Mouse (Mus musculus) testis, postnatal 10 days (tissue): ENCODE results near the gene Kmt2b.
A peak's percentile ranks its signal among the peaks of the same experiment; 100 is the strongest.

ENCODE experiments used
- DNase-seq: peaks from one replicate; pipeline ENCODE4 v3.0.0; 2021; ENCODE audit warnings: low spot score

Gene Kmt2b

DNA sequence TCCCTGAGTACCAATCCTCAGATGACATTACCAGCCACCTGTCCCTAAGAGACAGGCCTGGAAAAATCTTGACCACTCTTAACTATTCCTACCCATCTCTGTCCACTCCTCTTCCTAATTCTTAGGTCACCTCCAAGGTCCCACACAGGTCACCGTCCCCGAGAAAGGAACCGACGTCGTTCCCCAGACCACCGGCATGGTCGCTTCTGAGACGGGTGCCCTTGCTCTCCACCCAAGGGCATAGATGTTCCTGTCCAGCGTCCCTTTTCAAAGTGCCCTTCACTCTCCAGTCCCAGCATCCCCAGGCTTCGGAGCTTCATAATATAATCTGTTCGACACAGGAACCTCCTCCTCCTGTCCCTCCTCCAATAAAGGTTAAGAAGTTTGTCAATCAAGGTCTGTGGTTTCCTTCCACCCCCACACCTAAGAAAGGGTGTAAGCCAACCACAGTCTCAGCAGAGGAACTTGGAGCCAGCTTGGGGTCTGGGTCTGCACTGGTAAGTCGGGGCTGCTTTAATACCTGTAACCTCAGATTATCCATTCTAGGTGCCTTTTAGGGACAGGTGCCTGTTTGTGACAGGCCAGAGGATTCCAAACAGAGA is 23.5 kb downstream of the Kmt2b start, which contains the start of gene Igflr1:
Gene Igflr1, plus strand, starts transcription at position 458 of the 602 bp plus-strand sequence.
- DNase-seq = no peak

DNA sequence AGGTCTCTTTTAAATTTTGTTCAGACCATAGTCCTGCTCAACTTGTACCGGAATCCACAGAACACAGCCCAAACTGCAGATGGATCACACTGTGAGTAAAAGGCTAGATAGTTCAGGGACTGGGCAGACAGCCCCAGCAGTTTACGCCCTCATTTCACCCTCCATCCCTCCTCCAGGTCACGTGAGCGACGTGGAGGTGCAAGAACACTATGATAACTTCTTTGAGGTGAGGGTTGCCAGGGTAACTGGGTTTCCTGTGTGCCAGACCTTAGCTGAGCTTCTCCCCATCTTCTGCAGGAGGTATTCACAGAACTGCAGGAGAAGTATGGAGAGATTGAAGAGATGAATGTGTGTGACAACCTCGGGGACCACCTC is 24.6 kb downstream of the Kmt2b start:
- DNase-seq = no peak

DNA sequence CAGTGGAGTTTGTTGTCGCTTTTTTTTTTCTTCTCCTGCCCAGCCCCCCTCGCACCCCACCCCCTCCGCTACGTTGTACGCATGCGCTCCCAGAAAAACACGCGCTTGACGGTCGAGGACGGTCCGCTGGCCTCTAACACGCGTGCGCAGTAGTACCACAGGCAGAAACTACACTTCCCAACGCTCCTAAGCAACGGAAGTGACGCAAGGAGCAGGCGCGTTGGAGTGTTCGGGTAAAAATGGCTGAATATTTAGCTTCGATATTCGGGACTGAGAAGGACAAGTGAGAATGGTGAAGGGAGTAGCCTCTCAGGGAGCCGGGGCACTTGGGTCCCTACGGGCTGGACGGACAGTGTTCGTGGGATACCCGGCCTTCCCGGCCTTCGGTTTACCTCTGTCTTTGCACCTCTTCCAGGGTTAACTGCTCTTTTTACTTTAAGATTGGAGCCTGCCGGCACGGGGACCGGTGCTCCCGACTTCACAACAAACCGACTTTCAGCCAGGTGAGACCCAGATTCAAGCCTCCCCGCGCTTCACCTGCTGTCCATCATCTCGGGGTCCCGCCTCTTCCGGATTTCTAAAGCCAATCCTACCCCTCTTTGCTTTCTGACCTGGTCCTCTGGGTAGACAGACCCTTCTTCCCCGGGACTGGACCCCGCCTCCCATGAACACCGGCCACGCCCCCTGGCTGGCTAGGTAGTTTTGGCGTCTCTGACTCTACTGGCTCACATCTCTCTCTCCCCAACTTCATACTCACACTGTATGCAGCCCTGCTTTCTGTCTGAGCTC is 25.2 kb downstream of the Kmt2b start, which contains the start of the genes U2af1l4, Gm49396 and Psenen:
Gene U2af1l4, plus strand, starts transcription at position 185 of the 789 bp plus-strand sequence.
Gene Gm49396, plus strand, starts transcription at position 228 of the 789 bp plus-strand sequence.
Gene Psenen, minus strand, starts transcription at position 511 of the 789 bp plus-strand sequence.
- peak; percentile 96 for DNase-seq

DNA sequence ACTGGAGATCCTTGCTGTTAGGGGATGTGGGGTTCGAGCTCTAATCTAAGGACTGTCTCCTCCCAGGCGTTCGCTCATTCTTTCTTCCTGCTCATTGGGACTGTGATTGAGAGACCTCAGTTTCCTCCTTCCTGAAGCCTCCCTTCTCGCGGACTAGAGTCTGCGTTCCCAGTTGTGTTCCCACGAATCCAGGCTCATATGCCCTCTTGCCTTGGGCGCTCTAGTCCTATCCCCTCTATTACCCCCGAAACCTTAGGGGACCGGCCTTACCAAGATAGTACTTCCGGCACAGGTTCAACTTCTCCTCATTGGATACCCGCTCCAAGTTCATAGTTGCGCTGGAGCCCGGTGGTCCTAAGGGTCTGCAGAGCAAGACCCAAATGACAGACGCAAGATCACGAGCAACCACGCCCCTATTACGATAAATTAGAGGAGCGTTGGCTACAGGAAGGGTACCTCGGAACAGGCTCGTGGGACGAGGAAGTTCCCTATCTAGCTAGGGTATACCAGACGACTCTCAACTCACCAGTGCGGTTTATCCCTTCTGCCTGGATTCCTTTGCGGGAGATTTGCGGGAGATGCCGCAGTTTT is 25.9 kb downstream of the Kmt2b start:
- no peak for DNase-seq

DNA sequence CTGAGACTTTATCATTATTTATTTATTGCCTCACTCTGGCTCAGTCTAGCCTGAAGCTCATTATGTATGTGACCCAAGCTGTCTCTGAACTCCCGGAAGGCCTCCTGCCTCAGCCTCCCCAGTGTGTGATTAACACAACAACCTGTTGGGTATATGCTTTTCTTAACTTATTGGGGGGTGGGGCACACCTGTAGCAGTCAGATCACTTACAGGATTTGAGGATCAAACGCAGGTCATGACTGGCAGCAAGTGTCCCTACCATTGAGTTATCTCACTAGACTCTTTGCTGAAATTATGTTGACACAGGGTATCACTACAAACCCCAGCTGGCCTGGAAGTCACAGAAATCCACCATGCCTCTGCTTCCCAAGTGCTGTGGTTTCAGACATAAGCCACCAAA is 28.2 kb downstream of the Kmt2b start:
- DNase-seq = no peak

DNA sequence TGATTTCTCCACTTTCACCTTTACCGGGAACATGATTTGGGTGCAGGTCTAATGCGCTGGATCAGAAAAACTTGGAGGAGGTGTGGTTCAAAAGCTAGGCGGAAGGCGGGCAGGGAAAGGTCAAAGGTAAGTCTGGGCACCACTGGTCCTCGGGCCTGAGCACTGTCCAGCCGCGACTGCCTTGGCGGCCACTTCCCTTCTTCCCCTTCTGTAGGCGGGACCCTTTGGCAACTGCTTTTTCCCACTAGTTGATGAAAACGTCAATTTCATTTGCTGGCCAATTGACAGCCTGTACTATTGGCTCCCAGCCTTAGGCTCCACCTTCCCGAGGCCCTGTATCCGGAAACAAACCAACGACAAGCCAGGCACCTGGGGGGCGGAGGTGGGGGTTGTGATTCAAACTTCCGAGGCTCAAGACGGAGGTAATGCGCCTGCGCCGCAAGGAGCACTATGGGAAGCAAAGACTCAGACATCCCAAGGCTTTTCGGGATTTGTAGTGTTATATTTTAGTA is 29.0 kb downstream of the Kmt2b start, which contains the start of gene Lin37:
Gene Lin37, minus strand, starts transcription at position 396 of the 512 bp plus-strand sequence.
- peak; percentile 92 for DNase-seq

DNA sequence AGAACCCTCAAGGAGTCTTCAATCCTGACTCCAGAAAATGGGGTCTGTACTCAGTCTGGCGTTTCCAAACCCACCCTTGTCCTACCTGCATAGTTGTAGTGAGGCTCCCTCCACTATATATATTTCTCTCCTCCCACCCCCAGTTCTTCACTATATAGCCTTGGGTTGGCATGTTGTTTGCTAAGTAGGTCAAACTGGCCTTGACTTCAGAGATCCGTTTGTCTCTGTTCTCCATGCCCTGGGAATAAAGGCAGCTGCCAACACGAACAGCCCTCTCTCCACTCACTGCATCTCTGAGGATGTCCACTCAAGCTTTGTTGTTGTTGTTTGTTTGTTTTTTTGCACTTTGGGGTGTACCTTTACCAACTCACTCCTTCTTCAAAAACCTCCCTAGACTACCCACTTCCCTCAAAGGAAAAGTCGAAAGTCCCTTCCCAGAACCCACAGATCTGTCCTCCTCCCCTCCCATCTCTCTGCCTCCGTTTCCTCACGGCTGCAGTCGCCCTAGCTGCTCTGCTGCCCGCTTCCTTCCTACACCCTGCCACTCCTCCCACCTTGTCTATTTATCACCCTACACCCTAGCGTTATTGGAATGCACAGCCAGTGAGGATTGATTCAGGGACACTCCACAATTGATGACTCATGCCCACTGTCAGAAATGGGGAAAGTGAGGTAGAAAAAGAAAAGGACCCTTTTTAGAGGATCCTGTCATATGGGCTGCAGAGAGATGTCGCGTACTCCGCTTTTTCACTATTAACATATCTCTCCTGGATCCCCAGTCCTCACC is 29.7 kb downstream of the Kmt2b start:
- DNase-seq = no peak

DNA sequence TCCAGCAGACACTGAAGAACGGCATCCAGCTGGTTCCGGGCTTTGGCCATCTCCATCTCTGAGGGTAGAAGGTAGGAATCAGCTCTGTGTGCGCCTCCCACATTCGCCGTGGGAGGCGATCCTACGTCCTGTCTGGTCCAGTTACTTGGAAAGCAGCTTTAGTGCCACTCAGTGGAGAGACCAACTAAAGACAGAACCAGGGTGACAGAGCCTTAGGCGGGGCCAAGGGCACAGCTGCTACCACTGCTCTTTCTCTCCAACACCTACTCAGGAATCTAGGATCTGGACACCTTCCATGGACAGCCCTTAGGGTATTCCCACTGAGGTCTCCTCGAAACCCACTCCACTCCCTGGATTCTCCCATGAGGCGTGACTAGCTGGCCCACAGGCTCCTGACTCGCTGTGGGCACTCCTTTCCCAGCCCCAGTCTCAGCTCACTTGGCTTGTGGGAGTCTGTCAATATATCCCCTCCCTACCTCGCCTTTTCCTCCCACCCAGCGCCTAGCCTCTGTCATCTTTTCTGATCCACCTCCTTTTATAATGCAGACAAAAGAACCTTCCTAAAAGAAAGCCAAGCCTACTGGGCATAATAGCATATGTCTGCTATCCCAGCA is 30.5 kb downstream of the Kmt2b start:
- no peak for DNase-seq

DNA sequence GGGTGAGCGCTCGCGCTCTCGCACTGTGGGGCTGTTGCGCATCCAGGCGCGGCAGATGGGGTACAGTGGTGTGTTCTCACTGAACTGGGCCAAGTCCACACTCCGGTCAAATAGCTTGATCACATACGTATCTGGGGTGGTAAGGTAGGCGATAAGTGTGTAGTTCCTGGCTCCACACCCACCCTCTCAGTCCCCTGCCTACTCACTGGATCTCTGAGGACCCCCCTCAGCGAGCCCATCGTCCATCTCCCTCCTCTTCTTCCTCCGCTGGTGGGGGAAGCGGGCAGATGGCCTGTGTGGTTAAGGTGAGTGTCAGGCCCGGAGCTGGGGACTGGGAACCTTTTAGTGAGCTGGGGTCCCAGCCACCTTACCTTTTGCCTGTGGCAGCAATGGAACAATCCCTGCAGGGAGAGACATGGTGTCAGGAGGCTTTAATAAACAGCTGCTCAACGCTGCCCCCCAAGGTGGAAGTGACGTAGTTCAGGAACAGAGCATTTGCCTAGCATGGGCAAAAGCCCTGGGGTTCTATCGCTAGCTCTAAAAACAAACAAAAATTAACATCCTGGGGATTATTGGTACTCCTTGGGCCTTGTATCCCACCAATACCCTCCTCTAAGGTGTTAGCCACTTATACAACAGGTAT is 31.5 kb downstream of the Kmt2b start:
- DNase-seq = no peak

DNA sequence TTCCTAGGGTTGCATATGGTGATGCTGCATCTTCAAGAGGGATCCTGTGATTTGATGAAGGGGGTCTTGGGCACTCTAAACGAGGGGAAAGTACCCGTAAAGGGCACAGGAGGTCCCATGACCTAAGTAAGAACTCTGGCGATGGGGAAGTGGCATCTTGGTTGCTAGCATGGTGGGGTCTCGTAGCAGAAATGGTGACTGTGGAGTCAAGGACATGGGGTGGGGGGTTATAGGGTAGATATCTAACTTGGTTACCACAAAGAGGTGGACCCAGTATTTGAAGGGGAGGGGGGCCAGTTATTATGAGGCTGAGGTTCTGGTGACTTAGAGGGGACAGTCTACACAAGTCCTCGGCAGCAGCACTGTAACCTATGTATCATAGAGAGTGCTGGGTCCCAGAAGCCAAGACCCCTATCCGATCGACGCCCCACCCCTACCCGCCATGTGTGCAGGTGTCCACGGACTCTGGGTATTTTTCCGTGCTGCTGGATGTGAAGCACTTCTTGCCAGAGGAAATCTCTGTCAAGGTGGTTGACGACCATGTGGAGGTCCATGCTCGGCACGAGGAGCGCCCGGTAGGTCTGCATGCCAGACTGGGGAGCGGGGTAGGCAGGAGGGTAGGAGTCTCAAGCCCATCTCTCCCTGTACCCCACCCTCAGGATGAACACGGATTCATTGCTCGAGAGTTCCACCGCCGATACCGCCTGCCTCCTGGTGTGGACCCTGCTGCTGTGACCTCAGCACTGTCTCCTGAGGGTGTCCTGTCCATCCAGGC is 34.5 kb downstream of the Kmt2b start:
- no peak for DNase-seq

DNA sequence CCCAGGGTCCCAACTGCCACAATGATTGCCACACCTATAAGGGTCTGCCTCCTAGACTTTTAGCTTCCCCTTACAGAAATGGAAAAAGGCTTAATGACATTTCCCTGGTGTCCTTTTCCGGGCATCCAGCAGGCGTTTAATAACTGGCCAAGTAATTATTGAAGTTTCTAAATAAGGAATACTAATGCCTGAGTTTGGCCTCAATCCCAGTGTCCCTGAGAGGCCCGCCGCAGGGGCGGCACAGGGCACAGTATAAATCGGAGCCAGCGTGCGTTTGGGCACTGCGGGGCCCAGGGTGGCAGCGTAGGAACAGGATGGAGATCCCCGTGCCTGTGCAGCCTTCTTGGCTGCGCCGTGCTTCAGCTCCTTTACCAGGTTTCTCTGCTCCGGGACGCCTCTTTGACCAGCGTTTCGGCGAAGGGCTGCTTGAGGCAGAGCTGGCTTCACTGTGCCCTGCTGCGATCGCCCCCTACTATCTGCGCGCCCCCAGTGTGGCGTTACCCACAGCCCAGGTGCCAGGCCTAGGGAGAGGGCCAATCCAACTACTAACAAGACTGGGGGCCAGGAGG is 35.4 kb downstream of the Kmt2b start:
- DNase-seq = no peak

DNA sequence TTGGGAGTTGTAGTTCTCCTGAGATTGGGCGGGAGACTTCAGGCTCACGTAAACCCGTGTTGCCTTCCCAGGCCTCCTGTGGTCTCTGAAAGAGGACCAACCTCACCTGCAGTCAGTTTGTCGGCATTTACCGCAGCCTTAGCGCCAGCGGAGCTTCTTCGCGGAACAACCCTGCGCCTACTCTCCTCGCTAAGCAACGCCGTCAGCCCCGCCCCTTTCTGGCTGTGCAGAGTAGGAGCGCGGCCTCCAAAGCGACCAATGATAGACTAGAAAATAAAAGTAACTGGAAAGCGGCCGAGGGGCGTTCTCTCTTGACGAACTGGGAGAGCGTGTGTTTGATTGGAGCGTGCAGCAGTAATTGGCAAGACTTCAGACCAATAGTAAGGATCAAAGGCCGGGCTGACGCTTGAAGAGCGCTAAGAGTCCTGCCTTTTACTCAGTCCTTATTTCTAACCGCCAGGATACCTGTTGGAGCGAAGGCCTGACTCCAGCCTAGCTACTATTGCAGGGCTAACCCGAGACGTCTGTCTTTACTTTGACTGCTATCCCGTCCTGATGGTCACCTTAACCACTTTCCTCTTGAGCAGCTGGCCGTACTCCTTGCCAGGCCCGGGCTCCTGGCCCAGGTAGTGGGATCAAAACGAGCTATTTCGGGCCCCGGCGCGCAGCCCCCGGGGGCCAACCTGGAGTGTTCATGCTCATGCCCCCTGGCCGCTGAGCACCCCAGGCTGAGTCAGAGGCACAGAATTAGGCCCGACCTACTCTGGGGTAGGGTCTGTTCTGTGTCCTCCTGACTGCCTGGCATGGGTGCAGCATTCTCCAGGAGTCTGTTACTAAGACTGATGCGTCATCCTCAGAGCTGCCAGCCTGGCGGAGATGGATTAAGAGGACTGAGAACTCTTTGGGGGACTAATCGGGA is 36.2 kb downstream of the Kmt2b start, which contains the start of the genes Hspb6 and Proser3:
Gene Hspb6, plus strand, starts transcription at position 77 of the 919 bp plus-strand sequence.
Gene Proser3, minus strand, starts transcription at position 198 of the 919 bp plus-strand sequence.
- peak; percentile 98 for DNase-seq

DNA sequence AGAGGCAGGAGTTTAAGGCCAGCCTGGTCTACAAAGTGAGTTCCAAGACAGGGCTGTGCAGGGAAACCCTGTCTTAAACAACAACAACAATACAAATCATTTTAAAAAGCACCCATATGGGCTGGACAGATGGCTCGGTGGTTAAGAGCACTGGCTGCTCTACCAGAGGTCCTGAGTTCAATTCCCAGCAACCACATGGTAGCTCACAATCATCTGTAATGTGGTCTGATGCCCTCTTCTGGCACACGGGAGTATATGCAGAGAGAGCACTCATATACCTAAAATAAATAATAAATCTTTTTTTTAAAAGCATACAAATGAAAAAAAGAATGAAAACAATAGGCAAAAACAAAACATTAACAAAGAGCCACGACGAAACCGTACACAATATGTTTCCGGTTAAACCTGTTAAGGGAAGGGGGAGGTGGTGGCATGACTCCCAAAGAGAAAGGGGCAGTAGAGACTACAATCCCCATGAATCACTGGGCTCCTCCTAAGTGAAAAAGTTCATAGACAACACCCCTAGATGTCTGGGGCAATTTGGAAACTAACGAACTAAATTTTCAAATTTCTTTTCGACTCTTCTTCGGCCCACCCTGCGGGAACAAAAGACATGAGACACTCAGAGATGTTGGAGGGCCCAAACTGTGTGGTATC is 37.0 kb downstream of the Kmt2b start:
- DNase-seq = no peak

DNA sequence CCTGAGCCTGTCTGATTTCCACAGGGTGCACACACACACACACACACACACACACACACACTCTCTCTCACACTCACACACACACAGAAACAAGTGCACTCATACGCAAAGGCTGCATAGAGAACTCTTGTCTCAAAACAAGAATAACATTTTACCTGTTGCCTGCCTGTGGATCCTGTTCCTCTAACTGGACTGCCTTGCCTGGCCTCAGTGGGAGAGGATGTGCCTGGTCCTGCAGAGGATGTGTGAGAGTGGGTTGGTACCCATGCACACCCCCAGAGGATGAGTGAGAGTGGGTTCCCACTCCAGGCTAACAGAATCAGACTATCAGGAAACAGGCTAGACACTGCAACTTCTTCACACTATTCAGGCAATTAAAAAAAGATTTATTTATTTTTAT is 37.9 kb downstream of the Kmt2b start:
- DNase-seq = no peak

DNA sequence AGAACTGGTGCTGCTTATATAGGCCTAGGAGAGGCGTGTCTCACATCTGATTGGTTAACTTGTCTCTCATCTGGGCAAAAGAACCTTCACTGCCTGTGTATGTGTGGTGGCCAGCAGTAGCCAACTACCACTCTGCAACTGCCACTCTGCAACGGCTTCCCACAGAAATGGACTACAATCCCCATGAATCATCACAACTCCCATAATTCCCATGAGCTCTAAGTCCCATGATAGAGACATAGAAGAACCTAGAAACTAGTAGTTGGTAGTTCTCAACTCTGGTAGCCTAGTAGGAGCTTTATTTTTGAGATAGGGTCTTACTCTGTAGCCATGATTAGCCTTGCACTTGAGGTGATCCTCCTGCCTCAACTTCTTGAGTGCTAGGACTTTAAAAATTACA is 38.6 kb downstream of the Kmt2b start:
- DNase-seq = no peak

DNA sequence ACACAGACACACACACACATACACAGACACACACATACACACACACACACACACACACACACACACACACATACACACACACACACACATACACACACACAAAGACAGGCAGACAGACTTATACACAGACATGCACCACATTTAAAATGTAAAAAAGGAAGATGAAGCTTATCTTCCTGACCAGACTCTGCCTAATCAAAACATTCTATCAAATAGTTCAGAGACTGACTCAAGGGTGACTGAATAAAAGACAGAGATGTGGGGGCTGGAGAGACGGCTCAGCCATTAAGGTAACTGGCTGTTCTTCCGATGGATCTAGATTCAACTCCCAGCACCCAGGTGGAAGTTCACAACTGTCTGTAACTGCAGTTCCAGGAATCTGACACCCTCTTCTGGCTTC is 44.2 kb downstream of the Kmt2b start:
- no peak for DNase-seq

DNA sequence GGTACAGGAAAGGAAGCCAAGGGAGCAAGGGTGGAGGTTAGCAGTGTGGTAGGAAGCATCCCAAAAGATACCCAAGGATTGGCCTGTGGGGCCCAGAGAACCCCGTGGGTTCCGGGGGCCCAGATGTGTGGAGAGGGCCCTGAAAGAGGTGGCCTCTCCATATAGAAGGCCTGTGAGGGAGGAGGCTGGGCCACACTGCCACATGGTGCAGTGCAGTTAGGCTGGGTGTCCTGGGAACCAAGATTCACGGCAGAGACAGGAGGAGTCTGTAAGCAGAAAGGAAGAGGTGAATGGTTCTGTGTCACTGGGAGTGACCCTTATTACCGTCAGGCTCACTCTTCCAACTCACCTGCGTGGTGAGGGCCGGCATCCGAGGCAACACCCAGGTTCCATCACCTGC is 48.0 kb downstream of the Kmt2b start:
- peak; percentile 34 for DNase-seq
